Mouse (Mus musculus) MEL (cell line): ENCODE data around the gene Ros1. TPM values are rescaled to one million over a fixed set of nuclear protein-coding genes. Genes with fewer than 3 reads are reported as not detected.

Experiments used
- DNase-seq: peaks from one replicate; pipeline ENCODE4 v3.0.0; 2011; ENCODE audit warnings: low read depth, low spot score
- H3K27ac ChIP-seq: 2 replicates; pipeline ENCODE4 v1.5.1; 2012; ENCODE audit warnings: low read depth, mild to moderate bottlenecking, control low read depth, low read length, moderate library complexity; ENCODE audit not compliant: control insufficient read depth
- H3K27me3 ChIP-seq, 2 experiments: fragments of 150-350 bp in 1 of 2; sonication (generic) in 1 of 2; 2 replicates each; pipeline ENCODE4 v1.6.1; 2012; ENCODE audit warnings: low read length in 2 of 2, mild to moderate bottlenecking in 2 of 2, improper control_type of control experiment in 1 of 2, moderate library complexity in 1 of 2; ENCODE audit not compliant: insufficient read depth in 2 of 2, control insufficient read depth in 1 of 2
- H3K36me3 ChIP-seq, 2 experiments: 2 replicates each; pipeline ENCODE4 v1.6.1; 2012 to 2014; ENCODE audit warnings: low read length in 2 of 2, improper control_type of control experiment in 1 of 2, inconsistent platforms in 1 of 2, mild to moderate bottlenecking in 1 of 2; ENCODE audit not compliant: insufficient read depth in 2 of 2, control insufficient read depth in 1 of 2
- H3K4me1 ChIP-seq, 2 experiments: fragments of 150-350 bp in 1 of 2; sonication (generic) in 1 of 2; 2 replicates each; pipeline ENCODE4 v1.6.1; 2012; ENCODE audit warnings: low read length in 2 of 2, improper control_type of control experiment in 1 of 2, mild to moderate bottlenecking in 1 of 2; ENCODE audit not compliant: insufficient read depth in 2 of 2, control insufficient read depth in 1 of 2
- H3K4me3 ChIP-seq, 2 experiments: fragments of 150-350 bp in 1 of 2; sonication (generic) in 1 of 2; 2 replicates each; pipeline ENCODE4 v1.5.1; 2012; ENCODE audit warnings: low read depth in 2 of 2, low read length in 2 of 2, mild to moderate bottlenecking in 2 of 2, moderate library complexity in 2 of 2, control low read depth in 1 of 2, improper control_type of control experiment in 1 of 2; ENCODE audit not compliant: control insufficient read depth in 1 of 2, insufficient read depth in 1 of 2
- H3K79me2 ChIP-seq: 2 replicates; pipeline ENCODE4 v1.6.1; 2012; ENCODE audit warnings: mild to moderate bottlenecking, low read length, moderate library complexity; ENCODE audit not compliant: control insufficient read depth, poor library complexity, insufficient read depth
- H3K9ac ChIP-seq: 2 replicates; pipeline ENCODE4 v1.6.1; 2012; ENCODE audit warnings: low read depth, mild to moderate bottlenecking, control low read depth, low read length, moderate library complexity; ENCODE audit not compliant: control insufficient read depth, poor library complexity, severe bottlenecking
- H3K9me3 ChIP-seq: fragments of 150-350 bp; sonication (generic); replicated peaks from 2 replicates; pipeline ENCODE4 v1.6.1; 2012; ENCODE audit warnings: mild to moderate bottlenecking, low read length, improper control_type of control experiment, moderate library complexity; ENCODE audit not compliant: insufficient read depth
- CTCF ChIP-seq, 3 experiments: IDR thresholded peaks in 2 of 3; conservative IDR thresholded peaks in 1 of 3; 2 replicates each; pipeline ENCODE4 v1.5.1; 2011 to 2012; ENCODE audit warnings: low read length in 3 of 3, low read depth in 2 of 3, mild to moderate bottlenecking in 2 of 3, improper control_type of control experiment in 1 of 3, inconsistent platforms in 1 of 3, mixed read lengths in 1 of 3, moderate library complexity in 1 of 3; ENCODE audit not compliant: control insufficient read depth in 1 of 3, insufficient read depth in 1 of 3, poor library complexity in 1 of 3, severe bottlenecking in 1 of 3
- E2F4 ChIP-seq: IDR thresholded peaks from 2 replicates; pipeline ENCODE4 v1.6.1; 2011; ENCODE audit warnings: low read depth, low read length, improper control_type of control experiment, borderline replicate concordance
- EP300 ChIP-seq, 2 experiments: IDR thresholded peaks; 2 replicates each; pipeline ENCODE4 v1.6.1; 2011; ENCODE audit warnings: improper control_type of control experiment in 2 of 2, low read length in 2 of 2, low read depth in 1 of 2, mild to moderate bottlenecking in 1 of 2
- ETS1 ChIP-seq: IDR thresholded peaks from 2 replicates; pipeline ENCODE4 v1.6.1; 2012; ENCODE audit warnings: low read depth, mild to moderate bottlenecking, inconsistent platforms, low read length, improper control_type of control experiment, moderate library complexity
- GATA1 ChIP-seq: IDR thresholded peaks from 2 replicates; pipeline ENCODE4 v1.6.1; 2011; ENCODE audit warnings: low read depth, low read length, improper control_type of control experiment
- JUND ChIP-seq: IDR thresholded peaks from 2 replicates; pipeline ENCODE4 v1.6.1; 2011; ENCODE audit warnings: low read depth, mild to moderate bottlenecking, improper control_type of control experiment, low read length
- MAFK ChIP-seq: IDR thresholded peaks from 2 replicates; pipeline ENCODE4 v1.6.1; 2011; ENCODE audit warnings: low read depth, mild to moderate bottlenecking, low read length, improper control_type of control experiment, borderline replicate concordance
- MAZ ChIP-seq: IDR thresholded peaks from 2 replicates; pipeline ENCODE4 v1.6.1; 2012; ENCODE audit warnings: low read depth, mild to moderate bottlenecking, inconsistent platforms, low read length, improper control_type of control experiment
- MEF2A ChIP-seq: IDR thresholded peaks from 2 replicates; pipeline ENCODE4 v1.6.1; 2014; ENCODE audit warnings: low read depth, mild to moderate bottlenecking, inconsistent platforms, low read length, improper control_type of control experiment; ENCODE audit not compliant: poor library complexity, insufficient replicate concordance, severe bottlenecking; ENCODE audit errors: extremely low read depth
- POLR2A ChIP-seq, 2 experiments: IDR thresholded peaks; 2 replicates each; pipeline ENCODE4 v1.6.1; 2011 to 2012; ENCODE audit warnings: low read length in 2 of 2, mild to moderate bottlenecking in 2 of 2, control low read depth in 1 of 2, improper control_type of control experiment in 1 of 2, low read depth in 1 of 2, moderate library complexity in 1 of 2; ENCODE audit not compliant: control insufficient read depth in 1 of 2, insufficient read depth in 1 of 2, poor library complexity in 1 of 2
- POLR2AphosphoS5 ChIP-seq: IDR thresholded peaks from 2 replicates; pipeline ENCODE4 v1.6.1; 2012; ENCODE audit warnings: low read depth, borderline replicate concordance, mild to moderate bottlenecking, inconsistent platforms, low read length, moderate library complexity, mixed read lengths
- RCOR1 ChIP-seq: IDR thresholded peaks from 2 replicates; pipeline ENCODE4 v1.6.1; 2012; ENCODE audit warnings: low read depth, mild to moderate bottlenecking, inconsistent platforms, low read length, improper control_type of control experiment
- TAL1 ChIP-seq: IDR thresholded peaks from 2 replicates; pipeline ENCODE4 v1.6.1; 2012; ENCODE audit warnings: mild to moderate bottlenecking, inconsistent platforms, low read length, moderate library complexity, mixed read lengths
- TBP ChIP-seq: IDR thresholded peaks from 2 replicates; pipeline ENCODE4 v1.8.0; 2011; ENCODE audit warnings: low read depth, low read length, improper control_type of control experiment
- TCF12 ChIP-seq: IDR thresholded peaks from 2 replicates; pipeline ENCODE4 v1.6.1; 2014; ENCODE audit warnings: low read depth, mild to moderate bottlenecking, inconsistent platforms, low read length, improper control_type of control experiment, moderate library complexity
- UBTF ChIP-seq: IDR thresholded peaks from 2 replicates; pipeline ENCODE4 v1.6.1; 2012; ENCODE audit warnings: low read depth, mild to moderate bottlenecking, inconsistent platforms, low read length, improper control_type of control experiment, moderate library complexity, borderline replicate concordance; ENCODE audit not compliant: insufficient read depth
- USF2 ChIP-seq, 2 experiments: IDR thresholded peaks; 2 replicates each; pipeline ENCODE4 v1.6.1; 2011 to 2012; ENCODE audit warnings: improper control_type of control experiment in 2 of 2, low read length in 2 of 2, borderline replicate concordance in 1 of 2, inconsistent platforms in 1 of 2, low read depth in 1 of 2, mild to moderate bottlenecking in 1 of 2; ENCODE audit not compliant: insufficient read depth in 1 of 2
- ZKSCAN1 ChIP-seq: IDR thresholded peaks from 2 replicates; pipeline ENCODE4 v1.6.1; 2012; ENCODE audit warnings: low read depth, mild to moderate bottlenecking, inconsistent platforms, low read length, improper control_type of control experiment, moderate library complexity
- polyA plus RNA-seq, 2 experiments: library from polyadenylated mRNA; stranded (reverse) in 1 of 2; unstranded in 1 of 2; fragments of >175 nt in 1 of 2; fragments of >200 nt in 1 of 2; gene quantifications; 2 replicates each; pipeline versions ENCODE4 v1.2.1 to v1.2.4; 2012; ENCODE audit warnings: low replicate concordance in 2 of 2, low read depth in 1 of 2; ENCODE audit not compliant: insufficient read length in 2 of 2, insufficient read depth in 1 of 2, missing spikeins in 1 of 2
- total RNA-seq: library from RNA; depleted of rRNA; stranded (reverse); fragments of 300-350 nt; gene quantifications from 2 replicates; pipeline ENCODE4 v1.2.3, GENCODE M21; 2012

The Ros1 gene
- total and polyA plus RNA-seq, 3 experiments: not detected

- TF ChIP-seq ZKSCAN1: no peak
- no peak for TF ChIP-seq JUND
- TF ChIP-seq MAFK: no peak
Measured at GRCm38 (mm10) chr10:52160604-52161003, 34.4 kb downstream of the Ros1 start (continued).

- H3K79me2 ChIP-seq: no peaks in the 10 kb centered on the region
- H3K4me1 ChIP-seq: no peaks in the 10 kb centered on the region
- H3K27ac ChIP-seq: no peak overlapping the region
- TF ChIP-seq MAFK (peak; percentile 47; the same call in 1 of the 2 replicates), CTCF (IDR thresholded peaks at IDR 0.05 in 2 of 3, conservative IDR thresholded peaks at IDR 0.05 in 1 of 3; ENCODE audit: control insufficient read depth in 1 of 3, insufficient read depth in 1 of 3, low read depth in 2 of 3, low read length in 3 of 3, poor library complexity in 1 of 3, severe bottlenecking in 1 of 3) (no peak), TAL1 (no peak)
- no peak overlapping the region for H3K4me3 ChIP-seq
- no peak overlapping the region for H3K9ac ChIP-seq
- DNase-seq: no peak
- peaks cover 0 to 1% of the 10 kb centered on the region in 2 experiments; a peak in 2 of 4 replicates for H3K27me3 ChIP-seq
- H3K9me3 ChIP-seq: no peaks in the 10 kb centered on the region
- H3K36me3 ChIP-seq: no peaks in the 10 kb centered on the region
Measured at GRCm38 (mm10) chr10:52159704-52160103, 35.3 kb downstream of the Ros1 start.

GRCm38 (mm10) chr10:52133354-52134074, 61.5 kb downstream of the Ros1 start:
- Histone ChIP-seq H3K4me3 (no peak overlapping the region), H3K4me1 (peaks cover 3 to 4% of the 10 kb centered on the region in 2 experiments), H3K27me3 (no peaks in the 10 kb centered on the region), H3K36me3 (peaks cover 0 to 2% of the 10 kb centered on the region in 2 experiments; a peak in 1 of 4 replicates), H3K9me3 (no peaks in the 10 kb centered on the region), H3K9ac (no peak overlapping the region), H3K27ac (no peak overlapping the region), H3K79me2 (no peaks in the 10 kb centered on the region)
- peak; percentile 38 for DNase-seq
- no peak for TF ChIP-seq USF2 (IDR thresholded peaks at IDR 0.05; ENCODE audit: borderline replicate concordance in 1 of 2, insufficient read depth in 1 of 2, low read depth in 1 of 2, low read length in 2 of 2)
- TF ChIP-seq TAL1: peak; percentile 33
- peak; percentile 33; the same call in 1 of the 2 replicates for TF ChIP-seq RCOR1
- peak; percentile 82 for TF ChIP-seq TCF12
- TF ChIP-seq CTCF (IDR thresholded peaks at IDR 0.05 in 2 of 3, conservative IDR thresholded peaks at IDR 0.05 in 1 of 3; ENCODE audit: control insufficient read depth in 1 of 3, insufficient read depth in 1 of 3, low read depth in 2 of 3, low read length in 3 of 3, poor library complexity in 1 of 3, severe bottlenecking in 1 of 3): no peak
- TF ChIP-seq MAZ: no peak
- no peak for TF ChIP-seq JUND
- peak; percentile 69 to 78 for TF ChIP-seq EP300 (IDR thresholded peaks at IDR 0.05; ENCODE audit: low read depth in 1 of 2, low read length in 2 of 2)
- no peak for TF ChIP-seq TBP
- no peak for TF ChIP-seq POLR2AphosphoS5
- no peak for TF ChIP-seq POLR2A (IDR thresholded peaks at IDR 0.05; ENCODE audit: control insufficient read depth in 1 of 2, insufficient read depth in 1 of 2, low read depth in 1 of 2, low read length in 2 of 2, poor library complexity in 1 of 2)
- no peak for TF ChIP-seq E2F4
- TF ChIP-seq GATA1: peak; percentile 70
- TF ChIP-seq UBTF: no peak
- TF ChIP-seq MEF2A: no peak
- 0 out of 2 replicates have a peak, but pooled peaks have one; percentile 45 for TF ChIP-seq ETS1
